ENCODE assay signal across 9 mouse cellular contexts in genomic region chr17:3448725-3449124, GRCm38 (mm10).
DNase-seq lines count a peak whose midpoint lies in the region; ATAC-seq lines count a peak whose summit lies in the region.
"Had no signal": no experiment of that assay in that cellular context is flagged by ENCODE, and none has a peak within 500 bp of the region (broad histone marks: within the 10 kb centered on the region; RNA-seq: fewer than 3 reads in every experiment).

No protein-coding gene starts in this region.

- DNase-seq in urinary bladder, adult 18-20 months (ENCODE audit: low spot score in 2 of 2), result peak; percentile 27 to 47
- DNase-seq in urinary bladder, adult 2 months (ENCODE audit: low spot score), result no peak
- DNase-seq in brain, adult 2 months (ENCODE audit: low read depth, low spot score), result peak; percentile 79
- peak; percentile 67 for DNase-seq in forebrain, embryonic 11.5 days (ENCODE audit: low spot score)
- peak; percentile 42 for DNase-seq in liver, embryonic 11.5 days (ENCODE audit: low spot score)

- no peak overlapping the region for H3K4me3 ChIP-seq in forebrain, embryonic 11.5 days (ENCODE audit: low read depth, low read length)
- H3K4me3 ChIP-seq in intestine, embryonic 16.5 days (ENCODE audit: low read length), result no peak overlapping the region
- H3K4me3 ChIP-seq in liver, embryonic 11.5 days (ENCODE audit: low read depth, low read length), result no peak overlapping the region
- H3K4me3 ChIP-seq: neural tube, embryonic 13.5 days had no signal

- no peaks in the 10 kb centered on the region for H3K9me3 ChIP-seq in forebrain, embryonic 11.5 days (ENCODE audit: control insufficient read depth, low read length)
- H3K9me3 ChIP-seq in intestine, embryonic 16.5 days (ENCODE audit: control insufficient read depth, low read length), result no peaks in the 10 kb centered on the region
- H3K9me3 ChIP-seq in liver, embryonic 11.5 days (ENCODE audit: control insufficient read depth, low read length), result no peaks in the 10 kb centered on the region
- H3K9me3 ChIP-seq: neural tube, embryonic 13.5 days had no signal

- H3K4me1 ChIP-seq in forebrain, embryonic 11.5 days (replicated peaks; ENCODE audit: control insufficient read depth, insufficient read depth, low read length), result no peaks in the 10 kb centered on the region
- no peaks in the 10 kb centered on the region for H3K4me1 ChIP-seq in intestine, embryonic 16.5 days (ENCODE audit: control insufficient read depth, insufficient read depth, low read length)
- no peaks in the 10 kb centered on the region for H3K4me1 ChIP-seq in liver, embryonic 11.5 days (replicated peaks; ENCODE audit: control insufficient read depth, insufficient read depth, low read length)
- H3K4me1 ChIP-seq: neural tube, embryonic 13.5 days had no signal

- no peak overlapping the region for H3K4me2 ChIP-seq in forebrain, embryonic 11.5 days (ENCODE audit: low read depth, low read length, severe bottlenecking)
- H3K4me2 ChIP-seq in intestine, embryonic 16.5 days (ENCODE audit: low read depth, low read length), result no peak overlapping the region
- H3K4me2 ChIP-seq in liver, embryonic 11.5 days, result no peak overlapping the region
- H3K4me2 ChIP-seq: neural tube, embryonic 13.5 days had no signal

- no peaks in the 10 kb centered on the region for H3K36me3 ChIP-seq in forebrain, embryonic 11.5 days (ENCODE audit: control insufficient read depth, insufficient read depth, low read length)
- H3K36me3 ChIP-seq in intestine, embryonic 16.5 days (ENCODE audit: control insufficient read depth, insufficient read depth, low read length), result no peaks in the 10 kb centered on the region
- no peaks in the 10 kb centered on the region for H3K36me3 ChIP-seq in liver, embryonic 11.5 days (ENCODE audit: control insufficient read depth, insufficient read depth, low read length)

- H3K27ac ChIP-seq in forebrain, embryonic 11.5 days (ENCODE audit: low read depth, low read length), result no peak overlapping the region
- H3K27ac ChIP-seq in intestine, embryonic 16.5 days (ENCODE audit: low read length), result no peak overlapping the region
- H3K27ac ChIP-seq in liver, embryonic 11.5 days (ENCODE audit: low read depth, low read length), result no peak overlapping the region
- H3K27ac ChIP-seq: neural tube, embryonic 13.5 days had no signal

- no peak overlapping the region for H3K9ac ChIP-seq in forebrain, embryonic 11.5 days (ENCODE audit: low read length)
- H3K9ac ChIP-seq in intestine, embryonic 16.5 days (ENCODE audit: low read depth, low read length), result no peak overlapping the region
- no peak overlapping the region for H3K9ac ChIP-seq in liver, embryonic 11.5 days (ENCODE audit: low read depth, low read length)
- H3K9ac ChIP-seq: neural tube, embryonic 13.5 days had no signal

- no peaks in the 10 kb centered on the region for H3K27me3 ChIP-seq in forebrain, embryonic 11.5 days (ENCODE audit: control insufficient read depth, insufficient read depth, low read length)
- H3K27me3 ChIP-seq in intestine, embryonic 16.5 days (replicated peaks; ENCODE audit: control insufficient read depth, insufficient read depth, low read length), result no peaks in the 10 kb centered on the region
- no peaks in the 10 kb centered on the region for H3K27me3 ChIP-seq in liver, embryonic 11.5 days (replicated peaks; ENCODE audit: control insufficient read depth, insufficient read depth, low read length)
- H3K27me3 ChIP-seq: neural tube, embryonic 13.5 days had no signal

- WGBS in forebrain, embryonic 11.5 days, result 32% methylated on average over 3 of the region's 3 CpGs
- WGBS in intestine, embryonic 16.5 days, result 38% methylated on average over 3 of the region's 3 CpGs
- 26% methylated on average over 3 of the region's 3 CpGs for WGBS in liver, embryonic 11.5 days

- 0 out of 2 replicates have a peak, but pooled peaks have one; percentile 49 for ATAC-seq in forebrain, embryonic 11.5 days (replicated peaks; ENCODE audit: low FRiP score)
- peak; percentile 52 for ATAC-seq in intestine, embryonic 16.5 days
- ATAC-seq in liver, embryonic 11.5 days (replicated peaks; ENCODE audit: low FRiP score), result no peak
- peak; percentile 47; the same call in 1 of the 2 replicates for ATAC-seq in neutrophil, adult 5-6 weeks (ENCODE audit: extremely low read depth, insufficient number of reproducible peaks, low FRiP score, poor library complexity, severe bottlenecking)
- no peak for ATAC-seq in inflammation-experienced regulatory T-cells, adult 6 months

Comparison
In these comparisons a context has a peak if more than half of its experiments do, and no peak if none do; other contexts are left out.
1. ATAC-seq: peak in forebrain, embryonic 11.5 days (single experiment), intestine, embryonic 16.5 days (single experiment) and neutrophil, adult 5-6 weeks (single experiment); none in liver, embryonic 11.5 days (single experiment) and inflammation-experienced regulatory T-cells, adult 6 months (single experiment).